Mouse (Mus musculus): Measurements from ENCODE around the gene Cox8a.

GRCm38 (mm10) chr19:7181496-7181895, 35.9 kb downstream of the Cox8a start:
- TF ChIP-seq CTCF (IDR thresholded peaks at IDR 0.05; ENCODE audit: extremely low read depth, insufficient read depth, insufficient read length, insufficient replicate concordance) (no peak), POLR2A (IDR thresholded peaks at IDR 0.05; ENCODE audit: low read depth, low read length) (no peak)

All from spleen, adult 2 months (tissue).